Mouse (Mus musculus) hindlimb bud, embryonic 11.5 days (tissue): ENCODE results near the gene Bcl2l11.
A peak's percentile ranks its signal among the peaks of the same experiment; 100 is the strongest.
"Not testable (repeated sequence)": the region's sequence is repeated elsewhere in the genome, so short reads cannot be mapped to it uniquely, and the experiment has no call there.

ENCODE experiments used
- DNase-seq: peaks from one replicate; pipeline ENCODE4 v3.0.0-alpha.2; 2012; ENCODE audit warnings: low read depth, low spot score; ENCODE audit errors: extremely low spot score

Bcl2l11 gene

DNA sequence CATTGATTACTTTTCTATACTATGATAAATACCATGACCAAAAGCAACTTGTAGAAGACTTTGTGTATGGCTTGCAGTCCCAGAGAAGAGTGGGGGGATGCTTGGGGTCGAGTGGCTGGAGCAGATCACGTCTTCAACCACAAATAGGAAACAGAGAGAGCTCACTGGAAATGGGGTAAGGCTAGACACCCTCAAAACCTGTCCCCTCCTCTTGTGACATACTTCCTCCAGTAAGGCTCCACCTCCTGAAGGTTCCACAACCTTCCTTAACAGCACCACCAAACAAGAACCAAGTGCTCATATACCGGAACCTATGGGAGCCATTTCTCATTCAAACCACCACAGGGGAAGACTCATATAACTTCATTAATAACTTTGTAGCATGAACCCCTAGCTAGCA lies 44.8 kb downstream of the Bcl2l11 start:
- no peak for DNase-seq

DNA sequence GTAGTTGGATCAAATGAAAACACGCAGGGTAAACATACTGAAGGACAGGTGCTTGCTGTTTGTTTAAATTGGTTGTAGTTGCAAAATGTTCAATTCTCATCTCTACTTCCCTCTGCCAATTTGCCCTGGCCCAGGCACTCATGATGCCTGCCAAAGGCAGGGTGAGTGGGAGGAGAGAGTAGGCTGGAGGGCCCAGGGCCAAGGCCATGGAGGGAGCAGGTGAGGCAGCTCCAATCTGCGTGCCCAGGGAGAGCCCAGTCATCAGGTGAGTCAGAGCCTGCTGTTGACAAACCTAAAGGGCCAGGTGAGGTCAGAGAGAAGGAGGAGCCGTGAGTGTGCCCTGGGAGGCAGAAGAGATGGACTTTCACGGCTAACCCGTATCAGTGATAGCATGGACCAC lies 46.4 kb downstream of the Bcl2l11 start:
- DNase-seq, result no peak

GRCm38 (mm10) chr2:128174176-128174575 lies 48.3 kb downstream of the Bcl2l11 start:
- DNase-seq, result no peak

- no peak for DNase-seq
Observed at GRCm38 (mm10) chr2:128174604-128175342, 48.9 kb downstream of the Bcl2l11 start.

- no peak for DNase-seq
Observed at GRCm38 (mm10) chr2:128175625-128176024, 49.8 kb downstream of the Bcl2l11 start.

DNA sequence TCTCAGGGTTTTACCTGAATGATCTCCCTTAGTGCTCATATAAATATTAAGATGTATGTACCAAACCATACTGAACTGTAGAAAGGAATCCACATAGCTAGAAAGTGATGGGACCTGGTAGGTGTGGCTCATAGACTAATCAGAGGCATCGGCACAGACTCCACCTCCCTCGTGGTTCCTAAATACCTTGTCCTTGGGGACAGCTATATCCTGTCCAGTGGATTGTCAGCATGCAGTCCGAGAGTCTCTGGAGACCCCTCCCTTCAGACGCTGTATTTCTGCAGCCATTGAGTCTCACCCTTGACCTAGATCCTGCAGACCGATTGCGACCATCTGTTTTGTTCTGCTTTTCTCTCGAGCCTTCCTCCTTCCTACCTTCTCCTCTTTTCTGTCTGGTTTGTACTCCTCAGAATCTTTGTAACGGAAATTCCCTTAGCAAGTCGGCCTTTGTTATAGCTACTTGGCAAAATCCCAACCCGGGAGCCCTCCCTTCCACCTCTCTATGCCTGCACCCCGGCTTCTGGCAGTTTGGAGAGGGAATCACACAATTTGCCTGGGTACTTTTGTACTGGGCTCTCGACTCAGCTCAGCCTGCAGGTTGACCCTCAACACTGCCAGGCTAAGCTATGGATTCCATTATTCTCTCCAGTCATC lies 50.7 kb downstream of the Bcl2l11 start:
- DNase-seq, result no peak

GRCm38 (mm10) chr2:128177241-128177661 lies 51.4 kb downstream of the Bcl2l11 start:
- no peak for DNase-seq

DNA sequence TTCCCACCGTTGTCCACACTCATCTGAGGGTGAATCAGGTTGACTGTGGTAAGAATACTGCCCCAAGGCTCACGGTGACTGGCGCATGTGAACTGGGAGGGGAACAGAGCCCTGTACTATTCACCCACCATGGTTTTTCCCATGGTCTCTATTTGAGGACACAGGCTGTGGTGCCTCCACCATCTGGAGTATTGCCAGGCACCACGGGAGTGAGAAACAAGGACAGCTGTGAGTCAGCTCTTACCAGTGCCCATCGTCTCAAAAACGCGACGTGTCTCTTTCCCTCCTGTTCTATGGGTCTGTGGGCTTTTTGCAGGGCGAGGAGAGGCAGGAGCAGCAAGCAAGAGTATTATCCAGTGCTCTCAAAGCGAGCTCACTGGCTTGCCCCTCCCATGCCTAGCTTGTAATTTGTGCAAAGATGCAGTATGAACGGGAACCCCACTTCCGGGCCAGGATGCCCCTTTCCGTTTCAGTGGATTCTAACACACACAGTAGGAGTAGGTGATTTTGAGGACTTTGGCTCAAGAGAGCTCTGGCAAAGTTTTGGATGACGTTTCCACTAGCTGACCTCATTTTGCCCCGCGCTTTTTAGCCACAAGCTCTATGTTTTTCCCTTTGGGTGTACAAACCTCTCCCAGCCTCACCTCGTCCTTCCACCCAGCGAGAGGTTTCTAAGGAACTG lies 53.4 kb downstream of the Bcl2l11 start:
- DNase-seq, result no peak

- peak; percentile 41 for DNase-seq
Observed at GRCm38 (mm10) chr2:128179808-128180379, 54.1 kb downstream of the Bcl2l11 start.

DNA sequence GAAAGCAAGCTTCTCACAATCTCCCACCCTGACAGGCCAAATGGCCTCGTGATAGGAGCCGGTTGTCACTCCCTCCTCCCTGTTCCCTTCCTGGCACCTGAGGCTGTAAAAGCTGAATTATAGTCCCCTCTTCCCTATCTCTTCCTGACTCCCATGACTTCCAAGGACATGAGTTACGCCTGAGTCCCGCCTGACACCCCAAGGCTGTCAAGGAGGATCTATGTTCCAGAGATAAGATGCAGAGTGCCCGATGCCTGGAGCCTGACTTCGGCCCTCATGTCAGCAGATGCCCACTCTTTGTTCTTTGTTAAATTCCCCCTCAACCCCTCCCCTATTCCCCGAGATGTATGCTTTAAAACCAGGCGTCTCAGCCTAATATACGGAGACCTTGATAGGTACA lies 56.3 kb downstream of the Bcl2l11 start:
- not testable (repeated sequence) for DNase-seq

GRCm38 (mm10) chr2:128182751-128183150 lies 56.9 kb downstream of the Bcl2l11 start:
- no peak for DNase-seq

DNA sequence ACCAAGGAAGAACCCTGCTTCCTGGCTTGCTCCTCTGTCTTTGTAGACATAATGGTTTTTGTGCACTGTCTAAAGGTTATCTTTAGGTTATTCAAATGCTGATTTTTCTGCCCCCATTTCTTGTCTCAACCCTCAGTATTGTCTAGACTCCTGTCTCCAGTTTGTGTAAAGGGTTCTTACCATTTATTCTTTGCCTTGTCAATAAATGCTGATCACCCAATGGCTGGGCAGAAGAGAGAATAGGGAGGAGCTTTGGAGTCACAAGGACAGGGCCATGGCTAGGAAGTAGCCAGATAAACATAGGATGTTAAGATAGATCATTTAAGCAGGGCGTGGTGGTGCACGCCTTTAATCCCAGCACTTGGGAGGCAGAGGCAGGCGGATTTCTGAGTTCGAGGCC lies 57.9 kb downstream of the Bcl2l11 start:
- DNase-seq, result no peak

GRCm38 (mm10) chr2:128185942-128186341 lies 60.1 kb downstream of the Bcl2l11 start:
- no peak for DNase-seq

- DNase-seq, result no peak
Observed at GRCm38 (mm10) chr2:128187277-128187676, 61.4 kb downstream of the Bcl2l11 start.

DNA sequence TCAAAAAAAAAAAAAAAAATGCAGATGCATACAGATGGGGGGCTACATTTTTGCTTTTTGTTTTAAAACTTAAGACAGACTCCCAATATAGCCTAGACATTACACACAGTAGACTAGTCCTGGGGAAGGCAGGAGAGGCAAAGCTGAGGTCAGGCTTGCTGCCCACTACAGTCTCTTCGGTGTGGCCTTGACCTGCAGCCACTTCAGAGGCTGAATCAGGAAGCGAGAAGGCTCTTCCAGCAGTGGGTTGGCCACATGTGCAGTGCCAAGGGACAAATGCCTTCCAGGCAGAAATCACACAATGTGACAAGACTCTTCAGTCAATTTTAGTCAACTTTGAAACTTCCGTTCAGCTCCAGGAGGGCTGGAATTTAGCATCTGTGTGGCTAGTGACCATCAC lies 62.6 kb downstream of the Bcl2l11 start:
- DNase-seq, result no peak

- peak; percentile 33 for DNase-seq
Observed at GRCm38 (mm10) chr2:128189691-128190090, 63.9 kb downstream of the Bcl2l11 start.

DNA sequence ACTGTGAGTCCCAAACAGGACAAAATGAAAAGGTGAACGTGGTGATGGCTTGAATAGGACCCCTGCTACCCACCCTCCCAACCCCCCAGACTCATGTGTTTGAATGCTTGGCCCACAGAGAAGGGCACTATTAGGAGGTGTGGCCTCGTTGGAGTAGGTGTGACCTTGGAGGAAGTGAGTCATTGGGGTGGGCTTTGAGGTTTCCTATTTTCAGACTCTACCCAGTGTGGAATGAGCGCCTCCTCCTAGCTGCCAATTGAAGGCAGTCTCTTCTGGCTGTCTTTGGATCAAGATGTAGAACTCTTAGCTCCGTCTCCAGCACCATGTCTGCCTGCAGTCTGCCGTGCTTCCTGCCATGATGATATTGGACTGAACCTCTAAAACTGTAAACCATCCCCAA lies 64.4 kb downstream of the Bcl2l11 start:
- no peak for DNase-seq

DNA sequence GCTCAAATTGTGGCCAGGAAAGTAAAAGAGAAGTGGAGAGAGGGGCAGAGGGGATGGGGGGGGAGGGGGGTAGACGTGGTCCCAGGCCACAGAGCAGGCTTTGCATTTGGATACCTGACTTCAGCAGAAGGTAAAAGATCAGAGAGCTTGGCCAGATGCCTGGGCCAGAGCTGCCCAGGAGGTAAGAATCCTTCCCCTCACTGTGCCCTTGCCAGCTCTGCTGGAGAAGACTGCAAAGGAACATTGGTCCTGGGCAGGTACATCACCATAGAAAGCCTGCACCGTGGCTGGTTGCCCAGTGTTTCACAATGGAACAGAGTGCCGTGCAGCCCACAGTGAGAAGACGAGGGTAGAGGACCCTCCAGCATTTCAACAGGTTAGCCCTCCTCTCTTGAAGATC lies 67.6 kb downstream of the Bcl2l11 start:
- DNase-seq, result no peak

GRCm38 (mm10) chr2:128197379-128197778 lies 71.5 kb downstream of the Bcl2l11 start:
- no peak for DNase-seq

DNA sequence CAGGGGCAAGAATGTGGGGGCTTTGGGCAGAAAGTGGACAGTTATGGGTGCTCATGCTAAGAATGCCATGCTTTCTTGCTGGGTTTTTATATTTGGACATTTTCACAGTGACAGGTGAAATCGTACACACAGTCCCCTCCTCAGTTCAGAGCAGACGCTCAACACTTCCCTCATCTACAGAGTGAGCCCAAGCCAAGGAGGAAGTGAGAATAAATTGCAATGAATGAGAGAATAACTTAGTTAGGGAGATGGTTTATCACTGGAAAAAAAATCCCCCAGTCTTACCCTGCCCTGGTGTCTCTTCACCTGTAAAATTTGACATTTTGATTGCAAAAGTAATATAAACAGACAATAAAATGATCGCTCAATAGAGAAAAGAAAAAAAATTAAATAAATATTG lies 77.3 kb downstream of the Bcl2l11 start:
- no peak for DNase-seq

GRCm38 (mm10) chr2:128203749-128204405 lies 78.0 kb downstream of the Bcl2l11 start:
- DNase-seq, result no peak
